Mouse (Mus musculus) lung, postnatal 25 days (tissue): ENCODE data around the gene Cux1.

Source experiments
- DNase-seq: peaks from one replicate; pipeline ENCODE4 v3.0.0; 2022; ENCODE audit warnings: low spot score

Gene Cux1

DNA sequence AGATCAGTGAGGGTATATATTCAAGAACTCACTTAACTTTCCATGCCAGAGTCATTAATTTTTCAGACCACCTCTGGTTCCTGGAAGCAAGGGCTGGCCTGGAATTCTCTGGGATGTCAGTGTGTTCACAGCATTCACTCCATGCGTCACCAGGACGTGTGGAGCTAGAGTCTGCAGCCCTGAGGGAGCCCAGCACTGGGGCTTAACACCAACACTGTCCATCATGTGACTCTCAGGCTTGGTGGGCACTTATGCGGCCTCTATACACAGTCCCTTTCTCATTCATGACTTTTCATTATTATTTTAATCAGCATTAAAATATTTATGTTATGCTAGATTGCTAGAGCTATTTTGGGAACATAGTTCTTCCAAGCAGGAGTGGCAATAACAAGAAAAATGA is 191.9 kb downstream of the Cux1 start:
- no peak for DNase-seq

DNA sequence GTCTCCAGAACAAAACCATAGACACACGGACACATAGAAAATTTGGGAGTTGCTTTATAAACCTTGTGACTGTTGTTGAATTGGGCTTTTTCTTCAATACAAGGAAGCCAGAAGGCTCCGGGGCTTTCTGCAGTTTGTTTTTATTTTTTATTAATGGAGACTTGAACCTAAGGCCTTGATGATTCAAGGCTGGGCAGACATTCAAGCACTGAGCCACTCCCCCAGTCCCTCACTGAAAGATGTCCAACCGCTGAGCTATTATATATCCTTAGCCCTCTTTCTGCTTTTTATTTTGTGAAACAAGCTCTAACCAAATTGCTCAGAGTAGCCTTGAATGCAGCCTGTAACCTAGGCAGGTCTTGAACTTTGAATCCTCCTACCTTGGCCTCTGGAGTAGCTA is 195.0 kb downstream of the Cux1 start:
- no peak for DNase-seq

DNA sequence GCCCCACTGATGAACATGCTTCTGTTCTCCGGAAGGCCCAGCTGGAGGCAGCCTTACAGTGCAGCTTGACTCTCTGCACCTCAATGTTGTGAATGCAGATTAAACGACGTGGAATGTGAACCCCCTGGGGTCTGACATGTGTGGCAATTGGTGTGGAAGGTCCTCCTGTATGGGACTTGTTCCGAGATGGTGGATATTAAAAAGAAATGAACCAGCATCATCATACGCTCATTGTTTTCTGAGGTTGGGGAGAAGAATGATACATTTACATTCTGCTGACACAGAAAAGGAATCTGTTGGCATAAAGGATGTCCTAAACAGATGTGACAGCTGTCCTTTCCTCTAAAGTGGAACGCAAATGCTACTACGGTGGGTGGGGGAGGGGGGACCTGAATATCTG is 203.9 kb downstream of the Cux1 start:
- no peak for DNase-seq

DNA sequence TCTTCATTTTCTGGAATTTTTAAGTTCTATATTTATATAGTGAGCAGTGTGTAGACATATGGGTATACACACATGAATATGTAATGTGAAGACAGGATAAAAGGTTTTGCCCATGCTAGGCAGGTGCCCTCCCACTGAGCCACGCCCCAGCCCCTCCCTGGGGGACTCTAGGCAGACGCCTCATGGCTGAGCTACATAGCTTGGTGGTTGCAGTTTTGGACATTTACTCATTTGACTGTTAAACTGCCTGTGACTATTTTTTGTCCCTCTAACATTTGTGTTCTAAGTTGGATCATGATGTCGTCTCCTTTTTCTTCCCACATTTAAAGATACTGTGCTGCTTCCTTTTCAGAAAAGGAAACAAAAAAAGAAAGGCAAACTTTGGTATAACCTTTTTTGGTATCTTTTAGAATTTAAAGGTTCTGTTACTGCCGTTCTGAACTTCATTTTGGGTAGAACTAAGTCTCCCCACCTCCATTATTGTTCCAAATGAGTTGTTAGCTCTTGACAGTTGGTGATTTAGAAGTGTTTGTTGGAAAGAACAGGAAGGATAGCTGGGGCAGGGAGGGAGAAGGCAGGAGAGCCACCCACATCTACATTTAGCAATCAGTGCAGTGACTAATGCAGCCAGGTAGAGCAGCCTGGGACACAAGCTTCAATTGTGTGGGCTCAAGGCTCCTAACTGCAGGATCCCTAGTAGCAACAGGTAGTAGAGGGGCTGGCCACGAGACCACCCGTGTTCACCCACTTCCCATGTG is 204.6 kb downstream of the Cux1 start:
- DNase-seq: no peak

DNA sequence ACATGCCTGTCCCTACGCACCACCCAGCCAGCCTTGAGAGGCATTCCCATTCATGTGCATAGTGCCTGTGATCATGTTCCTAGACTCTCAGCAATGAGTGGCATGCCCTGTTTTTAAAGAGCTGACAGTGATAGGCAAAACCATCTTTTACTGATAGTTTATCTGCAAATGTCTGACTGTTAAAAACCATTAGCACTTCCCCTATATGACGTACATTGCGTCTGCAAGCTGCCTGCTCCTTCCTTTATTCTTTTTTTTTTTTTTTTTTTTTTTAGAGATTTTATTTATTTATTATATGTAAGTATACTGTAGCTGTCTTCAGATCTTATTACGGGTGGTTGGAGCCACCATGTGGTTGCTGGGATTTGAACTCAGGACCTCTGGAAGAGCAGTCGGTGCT is 205.3 kb downstream of the Cux1 start:
- no peak for DNase-seq

DNA sequence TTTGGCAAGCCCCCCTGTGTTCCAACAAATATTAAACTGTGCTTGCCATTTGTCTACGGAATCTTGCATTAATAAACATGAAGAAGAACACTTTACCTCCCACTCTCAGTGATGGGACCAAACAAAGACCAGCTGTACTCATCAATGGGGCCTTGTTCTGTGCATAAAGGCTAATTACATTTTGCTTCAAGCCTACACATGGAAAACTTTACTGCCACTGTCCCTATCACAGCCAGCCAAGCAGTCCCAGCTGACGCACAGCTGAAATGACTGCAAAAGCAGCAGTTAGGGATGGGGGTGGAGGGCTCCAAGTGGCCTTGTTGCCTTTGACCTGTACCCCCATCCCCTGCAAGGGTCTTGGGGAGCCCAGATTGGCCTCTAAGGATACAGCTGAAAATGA is 210.1 kb downstream of the Cux1 start:
- DNase-seq: no peak

DNA sequence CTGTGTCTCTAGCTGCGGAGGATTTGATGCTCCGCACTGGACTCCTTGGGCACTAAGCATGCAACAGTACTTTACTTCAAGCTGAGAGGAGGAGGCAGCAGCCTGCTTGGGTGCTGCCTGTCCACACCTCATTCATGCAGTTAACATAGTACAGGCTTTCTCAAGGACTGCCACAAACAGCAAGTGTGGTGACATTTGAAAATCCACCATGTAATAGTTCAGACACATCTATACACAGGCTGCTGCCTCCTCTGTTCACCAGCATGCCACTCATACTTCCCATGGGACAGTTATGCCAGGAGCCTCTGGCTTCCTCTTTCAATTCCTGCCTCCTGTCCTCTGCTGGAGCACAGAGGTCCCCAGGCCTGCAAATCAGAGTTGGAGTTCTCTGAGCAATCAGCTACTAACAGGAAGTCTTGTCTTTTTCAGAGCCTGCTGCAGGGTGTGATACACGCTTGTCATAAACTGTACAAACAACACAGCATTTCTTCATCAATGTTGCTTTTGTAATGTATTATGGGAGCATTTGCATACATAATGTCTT is 211.6 kb downstream of the Cux1 start:
- no peak for DNase-seq

DNA sequence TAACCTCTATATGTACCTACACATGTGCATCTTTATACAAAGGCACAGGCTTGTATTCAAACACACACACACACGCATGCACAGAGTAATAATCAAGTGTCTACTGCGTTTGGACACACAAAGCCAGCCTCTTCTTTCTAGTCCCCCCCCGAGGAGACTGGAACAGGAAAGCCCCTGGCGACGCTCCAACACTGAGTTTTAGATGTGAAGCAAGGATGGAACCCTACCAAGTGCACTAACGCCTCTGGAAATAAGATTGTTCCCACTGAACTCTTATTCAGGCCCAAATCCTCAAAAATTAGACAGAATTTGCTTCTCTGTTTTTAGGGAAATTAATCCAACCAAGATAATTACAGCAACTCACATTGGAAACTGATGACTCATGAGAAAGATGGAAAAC is 212.6 kb downstream of the Cux1 start:
- no peak for DNase-seq

DNA sequence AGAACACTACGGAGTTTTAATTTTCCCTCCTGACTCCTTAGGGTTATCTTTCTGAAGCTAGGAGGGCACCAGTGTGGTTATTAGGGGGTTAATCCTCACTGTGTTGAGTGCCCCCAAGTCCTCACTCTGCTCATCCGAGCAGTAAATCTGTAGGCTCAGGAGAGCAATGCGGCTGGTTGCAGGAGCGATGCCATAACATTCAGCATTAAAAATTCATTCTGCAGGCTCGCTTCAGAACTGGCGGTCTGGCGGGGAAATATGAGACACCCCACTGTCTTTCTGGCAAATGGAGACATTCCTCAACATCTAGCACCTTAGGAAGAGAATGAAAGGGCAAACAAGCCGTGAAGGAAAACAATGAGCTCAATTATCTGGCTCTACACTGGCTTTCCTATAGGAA is 214.2 kb downstream of the Cux1 start:
- no peak for DNase-seq

DNA sequence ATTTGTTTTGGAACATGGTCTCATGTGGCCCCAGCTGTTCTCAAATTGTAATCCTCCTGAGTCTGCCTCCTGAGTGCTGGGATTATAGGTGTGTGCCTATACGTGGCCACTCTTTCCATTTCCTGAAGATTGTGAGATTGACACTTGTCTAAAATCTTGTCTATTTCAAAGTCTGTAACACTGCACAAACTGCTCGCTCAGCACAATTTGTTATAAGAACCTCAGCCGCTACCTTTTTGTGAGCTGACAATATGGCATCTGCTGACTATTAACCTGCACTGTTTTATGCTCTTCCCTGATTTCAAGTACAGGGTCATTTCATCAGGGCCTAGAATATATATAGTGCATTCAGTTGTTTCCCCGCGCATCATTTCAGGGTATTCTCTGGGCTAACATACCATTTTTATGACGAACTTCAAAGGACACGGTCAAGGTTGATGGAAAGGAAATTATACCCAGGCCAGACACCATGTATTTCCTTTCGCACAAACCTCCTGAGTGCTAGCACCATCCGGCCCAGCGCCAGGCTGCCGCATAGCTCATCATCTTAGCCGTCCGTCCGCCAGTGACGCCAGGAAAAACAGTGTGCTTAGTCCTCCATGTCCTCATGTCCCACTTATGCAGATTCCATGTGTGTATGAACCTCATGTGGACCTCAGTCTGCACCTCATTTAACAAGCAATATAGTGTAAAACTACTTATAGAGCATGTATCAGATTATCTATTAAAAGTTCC is 224.0 kb downstream of the Cux1 start:
- DNase-seq: no peak

DNA sequence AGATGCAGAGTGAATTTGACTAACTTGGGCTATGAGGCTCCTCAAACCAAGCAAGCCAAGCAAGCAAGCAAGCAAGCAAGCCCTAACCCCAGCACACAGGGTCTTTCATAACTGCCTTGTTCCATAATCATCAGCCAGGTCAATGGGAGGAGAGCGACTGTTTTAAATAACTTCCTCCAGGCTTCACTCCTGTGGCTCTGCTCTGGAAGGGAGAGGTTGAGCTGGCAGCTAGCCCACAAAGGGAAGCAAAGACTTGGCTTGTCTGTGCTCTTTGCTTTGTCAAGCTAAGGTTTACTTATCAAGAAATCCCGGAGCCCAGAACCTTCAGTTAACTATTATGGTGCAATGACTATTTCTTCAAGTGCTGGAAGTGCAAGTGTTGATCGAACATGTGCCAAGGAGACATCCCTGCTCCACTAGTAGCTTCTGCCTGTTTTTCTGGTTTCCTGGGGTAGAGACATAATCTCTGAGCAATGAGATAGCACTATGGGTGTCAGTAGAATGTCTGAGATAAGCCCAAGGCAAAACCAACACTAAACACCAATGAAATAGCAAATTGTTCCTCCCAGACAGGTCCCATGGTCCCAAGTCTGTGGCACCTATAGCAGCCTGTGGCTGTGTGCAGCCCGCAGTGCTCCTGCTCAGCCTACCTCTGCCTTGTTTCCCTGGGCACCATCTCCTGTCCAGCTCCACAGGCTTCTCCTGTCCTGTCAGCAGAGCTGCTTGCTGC is 230.3 kb downstream of the Cux1 start:
- no peak for DNase-seq

DNA sequence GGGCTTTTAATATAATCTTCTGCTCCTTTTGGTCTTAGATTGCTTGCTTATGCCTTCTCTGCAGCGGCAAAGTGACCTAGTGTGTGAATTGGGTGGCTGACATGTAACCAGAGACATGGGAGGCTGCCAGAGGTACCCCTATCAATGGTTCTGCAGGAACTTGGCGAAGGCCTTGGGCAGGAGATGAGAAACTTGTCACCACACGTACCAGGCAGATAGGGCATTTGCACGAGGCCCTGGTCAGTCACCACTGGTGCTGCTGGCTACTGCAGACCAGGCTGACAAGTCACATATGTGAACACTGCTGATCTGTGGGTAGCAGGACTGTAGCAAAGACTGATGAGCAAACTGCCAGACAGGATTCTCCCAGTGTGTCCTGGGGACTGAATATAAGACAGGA is 231.6 kb downstream of the Cux1 start:
- no peak for DNase-seq

DNA sequence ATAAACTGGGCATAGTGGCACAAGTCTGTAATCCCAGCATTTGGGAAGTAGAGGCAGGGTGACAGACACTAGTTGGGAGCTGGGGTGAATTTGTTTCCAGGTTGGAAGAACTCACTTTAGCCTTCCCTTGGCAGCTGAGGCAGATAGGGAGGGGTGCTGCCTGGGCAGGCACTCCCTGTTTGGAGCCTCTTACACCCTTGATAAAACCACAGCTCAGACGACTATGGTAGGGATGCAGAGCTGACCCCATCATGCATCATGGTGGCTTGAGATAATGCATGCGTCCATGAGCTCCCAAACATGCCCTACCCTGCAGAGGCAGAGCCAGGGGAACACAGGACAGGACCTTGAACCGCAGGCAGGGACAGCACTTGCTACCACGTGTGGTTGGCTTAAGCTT is 232.5 kb downstream of the Cux1 start:
- DNase-seq: no peak

DNA sequence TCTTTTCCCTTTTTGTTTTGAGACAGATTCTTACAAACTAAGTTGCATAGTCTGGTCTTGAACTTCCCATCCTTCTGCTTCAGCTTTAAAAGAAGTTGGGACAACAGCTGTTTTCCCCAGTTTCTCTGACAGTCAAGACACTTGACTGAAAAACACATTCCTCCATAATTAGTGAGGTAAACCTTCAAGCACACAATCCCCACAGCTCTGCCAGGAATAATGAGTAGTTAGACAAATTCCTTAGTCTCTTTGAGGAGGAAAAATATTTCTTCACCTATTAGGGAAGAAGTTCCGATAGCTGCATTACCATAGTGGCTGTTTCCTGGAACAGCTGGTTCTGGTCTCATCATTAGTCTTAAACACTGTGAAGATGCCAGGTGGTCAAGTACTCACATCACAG is 233.2 kb downstream of the Cux1 start:
- no peak for DNase-seq

DNA sequence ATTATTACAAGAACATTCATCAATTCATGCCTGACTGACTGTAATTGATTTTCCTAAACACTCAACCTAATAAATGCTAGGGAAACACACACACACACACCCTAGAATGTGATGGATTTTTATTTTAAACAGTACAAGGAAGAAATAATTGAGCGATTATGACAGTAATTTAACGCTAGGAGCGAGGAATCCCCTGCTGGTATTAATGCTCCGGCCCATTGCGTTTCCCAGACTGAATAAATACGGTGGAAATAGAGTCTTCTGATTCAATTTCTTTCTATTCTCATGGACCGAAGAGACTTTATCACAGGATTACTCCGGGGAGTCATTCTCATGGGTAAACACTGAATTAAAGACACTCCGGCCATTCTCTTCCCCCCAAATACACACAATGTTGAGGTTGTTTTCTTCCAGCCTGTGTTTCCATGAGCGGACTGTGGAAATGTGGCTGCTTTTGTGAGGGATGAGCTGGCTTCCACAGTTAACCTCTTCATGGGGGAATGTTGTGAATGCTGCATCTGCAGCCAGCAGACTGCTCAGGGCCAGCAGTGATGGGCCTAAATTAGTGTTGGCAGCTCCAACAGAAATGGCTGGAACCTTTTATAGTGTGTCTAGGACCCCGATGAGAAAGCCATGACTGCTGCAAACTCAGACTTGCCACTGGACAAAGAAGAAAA is 234.4 kb downstream of the Cux1 start:
- DNase-seq: no peak

DNA sequence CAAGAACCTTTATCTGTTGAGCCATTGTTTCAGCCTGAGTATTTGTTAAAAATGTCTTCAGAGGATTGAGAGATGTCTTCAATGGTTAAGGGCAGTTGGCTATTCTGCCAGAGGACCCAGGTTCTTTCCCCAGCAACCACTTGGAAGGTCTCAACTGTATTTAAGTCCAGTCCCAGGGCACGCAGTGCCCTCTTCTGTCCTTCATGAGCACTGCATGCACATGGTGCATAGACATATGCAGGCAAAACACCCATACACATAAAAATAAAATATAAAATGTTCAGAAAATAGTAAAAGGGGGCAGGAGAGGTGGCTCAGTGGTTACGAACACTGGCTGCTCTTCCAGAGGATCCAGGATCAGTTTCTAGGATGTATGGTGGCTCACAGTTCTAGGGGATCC is 239.6 kb downstream of the Cux1 start:
- no peak for DNase-seq

DNA sequence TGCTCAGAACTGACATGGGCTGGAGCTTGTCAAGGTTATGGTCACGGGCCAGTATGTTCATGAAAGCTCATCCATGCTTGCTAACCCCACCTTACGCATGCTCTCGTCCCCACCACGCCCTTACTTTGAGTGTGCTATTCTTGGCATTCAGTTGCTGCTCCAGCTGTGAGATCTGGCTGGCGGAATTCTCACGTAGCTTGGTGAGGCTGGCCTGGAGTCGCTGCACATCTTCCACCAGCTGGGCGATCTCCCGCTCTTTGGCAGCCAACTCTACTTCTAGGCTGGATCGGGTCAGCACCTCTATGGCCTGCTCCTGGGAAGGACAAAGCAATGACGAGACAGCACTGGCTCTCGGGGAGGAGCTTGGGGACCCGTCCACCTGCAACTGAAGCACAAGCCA is 240.7 kb downstream of the Cux1 start:
- DNase-seq: peak; percentile 17

DNA sequence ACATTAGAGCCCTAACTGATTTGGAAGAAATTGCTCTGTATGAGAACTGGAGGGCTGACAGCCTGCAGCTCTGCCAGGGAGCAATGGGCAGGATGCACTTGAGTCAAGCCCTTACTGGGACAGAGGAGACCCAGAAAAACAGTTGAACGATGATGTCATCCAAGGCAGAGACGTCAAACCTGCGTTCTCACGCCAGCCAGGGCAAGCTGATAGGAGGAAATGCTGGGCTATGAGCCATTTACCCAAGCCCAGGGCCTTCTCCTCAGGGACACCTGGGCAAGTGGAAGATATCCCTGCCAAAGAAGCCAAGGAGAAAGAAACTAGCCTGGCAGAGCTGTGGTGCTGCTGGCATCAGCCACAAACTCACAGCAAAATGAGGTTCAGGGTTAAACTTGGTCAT is 242.8 kb downstream of the Cux1 start:
- DNase-seq: no peak

DNA sequence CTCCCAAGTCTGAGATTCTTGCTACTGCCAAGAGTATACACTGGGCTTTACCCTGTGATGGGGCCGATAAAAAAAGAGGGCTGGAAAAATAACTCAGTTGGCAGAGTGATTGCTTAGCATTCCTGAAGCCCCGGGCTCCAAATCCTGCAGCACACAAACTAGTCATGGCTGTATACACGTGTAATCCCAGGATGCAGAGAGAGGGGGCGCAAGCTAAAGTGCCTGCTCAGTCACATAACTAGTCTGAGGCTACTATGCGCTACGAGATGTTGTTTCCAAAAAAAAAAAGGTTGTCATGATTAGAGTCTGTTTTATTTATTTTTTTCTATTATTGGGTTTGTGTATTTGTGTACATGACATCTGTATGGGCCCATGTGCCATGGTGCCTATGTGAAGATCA is 245.9 kb downstream of the Cux1 start:
- DNase-seq: no peak

DNA sequence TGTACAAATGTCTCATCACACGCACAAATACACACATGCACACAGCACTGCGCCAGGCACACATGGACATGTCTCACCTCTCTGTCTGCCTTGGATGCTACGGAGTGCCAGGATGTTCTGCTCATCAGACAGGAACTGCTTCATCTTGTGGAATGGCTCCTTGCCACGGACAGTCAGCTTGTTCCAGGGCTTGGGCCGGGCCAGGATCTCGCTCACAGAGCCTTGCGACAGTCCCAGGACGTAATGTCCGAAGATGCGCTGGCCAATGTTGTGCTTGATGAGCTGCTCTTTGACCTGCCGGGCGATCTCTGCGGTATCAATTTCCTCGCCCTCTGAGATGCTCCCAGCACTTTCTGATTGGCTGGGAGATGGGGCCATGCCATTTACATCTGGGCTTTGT is 254.7 kb downstream of the Cux1 start:
- no peak for DNase-seq

DNA sequence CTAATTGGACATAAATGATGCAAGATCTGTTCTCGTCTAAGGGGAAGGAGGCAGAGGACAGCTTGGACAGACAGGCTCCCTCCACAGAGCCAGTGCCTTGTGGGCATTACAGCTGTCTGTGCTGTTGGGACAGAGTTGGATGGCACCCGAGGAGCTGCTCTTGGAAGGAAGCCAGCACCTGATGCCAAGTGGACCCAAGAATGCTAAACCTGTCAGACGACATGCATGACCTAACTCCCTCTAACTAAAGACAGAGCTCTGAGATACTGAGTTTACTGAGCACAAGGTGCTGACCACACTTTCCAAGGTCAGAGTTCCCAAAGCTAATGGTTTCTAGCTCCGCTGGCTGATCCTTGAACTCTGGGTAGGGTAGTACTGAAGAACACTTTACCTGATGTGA is 255.1 kb downstream of the Cux1 start:
- no peak for DNase-seq

DNA sequence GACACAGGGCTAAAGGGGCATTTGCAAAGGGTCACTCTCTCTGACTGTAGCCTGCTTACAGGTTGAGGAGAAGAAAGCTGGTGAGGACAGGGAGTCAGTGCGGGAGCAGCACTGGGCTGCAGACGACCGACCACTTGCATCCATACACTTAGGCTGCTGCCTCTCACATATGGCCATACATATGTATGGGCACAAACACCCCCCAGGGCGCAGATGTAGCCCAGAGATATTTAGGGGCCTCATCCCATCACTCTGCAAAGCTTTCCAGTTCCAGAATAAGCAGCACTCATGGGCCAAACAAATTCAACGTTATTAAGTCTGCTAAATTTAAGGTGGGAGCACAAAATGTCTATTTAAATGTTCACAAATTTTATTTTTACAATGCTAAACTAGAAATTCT is 261.0 kb downstream of the Cux1 start:
- no peak for DNase-seq
